Mouse (Mus musculus): ENCODE measurements around the gene Tmem179b. TPM values are rescaled to one million over a fixed set of nuclear protein-coding genes. Genes with fewer than 3 reads are reported as not detected.
A peak's percentile ranks its signal among the peaks of the same experiment; 100 is the strongest.

The Tmem179b gene
- total RNA-seq (2021): 10 to 100 TPM; 10.1 to 12.0 TPM
- long read RNA-seq, experiment 1, partial matches to known transcripts: 0 of 5 reads
- long read RNA-seq, experiment 1, other reads (novel, unspliced or antisense): 1 of 5 reads
- long read RNA-seq, experiment 2, transcript Tmem179b-201 (5 exons, 818 nt): major isoform, 18 of 32 reads
- long read RNA-seq, experiment 2, partial matches to known transcripts: 4 of 32 reads
- long read RNA-seq, experiment 2, other reads (novel, unspliced or antisense): 8 of 32 reads

DNA sequence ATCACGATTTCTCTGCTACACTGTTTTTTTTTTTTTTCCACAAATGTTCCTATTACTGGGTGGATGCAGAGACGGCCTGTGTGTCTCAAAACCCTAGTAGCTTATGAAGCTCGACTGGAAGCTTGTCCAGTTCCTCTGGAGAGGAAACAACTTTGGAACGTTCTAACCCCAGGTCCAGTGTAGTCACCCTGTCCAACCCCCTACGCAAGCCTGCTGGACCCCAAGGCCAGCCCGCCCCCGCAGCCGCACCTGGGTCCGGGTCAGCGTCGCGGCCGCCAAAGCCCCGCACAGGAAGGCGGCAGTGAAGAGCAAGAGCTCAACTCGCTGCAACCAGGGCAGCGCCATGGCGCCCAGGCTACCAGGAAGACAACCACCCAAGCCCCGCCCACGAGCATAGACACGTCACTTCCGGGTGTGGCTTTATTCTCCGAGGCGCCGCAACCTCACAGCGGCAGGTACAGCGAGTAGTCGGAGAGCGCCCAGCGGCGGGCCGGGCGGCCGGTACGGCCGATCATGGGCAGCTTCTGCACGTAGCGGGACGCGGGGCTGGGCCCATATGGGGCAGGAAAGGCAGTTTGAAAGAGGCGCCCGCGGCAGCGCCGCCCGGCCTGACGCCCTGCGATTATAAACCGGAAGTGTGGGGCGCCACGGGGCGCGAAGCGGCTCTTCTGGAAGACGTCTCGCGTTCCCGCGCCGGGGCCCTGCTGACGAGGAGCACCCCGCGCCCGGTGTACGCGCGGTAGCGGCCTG, at the start of gene Tmem179b:
Gene Tmem179b, minus strand, starts transcription at position 382 of the 750 bp plus-strand sequence.
- DNase-seq (ENCODE audit: low spot score in 2 of 2): peak; percentile 97 to 98

DNA sequence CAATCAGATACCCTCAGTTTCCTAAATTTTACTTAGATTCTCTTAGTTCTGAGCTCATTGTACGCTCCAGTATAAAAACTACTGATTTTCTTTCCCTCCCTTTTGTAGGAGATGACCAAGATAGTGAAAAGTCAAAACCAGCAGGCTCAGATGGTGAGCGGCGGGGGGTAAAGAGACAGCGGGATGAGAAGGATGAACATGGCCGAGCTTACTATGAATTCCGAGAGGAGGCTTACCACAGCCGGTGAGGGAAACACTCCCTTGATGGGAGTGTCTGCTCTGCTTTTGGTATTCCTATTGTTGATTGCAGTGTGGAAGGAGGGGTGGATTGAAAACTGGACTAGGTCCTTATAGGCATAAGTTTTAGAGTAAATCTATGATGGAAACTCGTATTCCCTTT, 48.4 kb upstream of the Tmem179b start:
- DNase-seq (ENCODE audit: low spot score in 2 of 2): no peak

DNA sequence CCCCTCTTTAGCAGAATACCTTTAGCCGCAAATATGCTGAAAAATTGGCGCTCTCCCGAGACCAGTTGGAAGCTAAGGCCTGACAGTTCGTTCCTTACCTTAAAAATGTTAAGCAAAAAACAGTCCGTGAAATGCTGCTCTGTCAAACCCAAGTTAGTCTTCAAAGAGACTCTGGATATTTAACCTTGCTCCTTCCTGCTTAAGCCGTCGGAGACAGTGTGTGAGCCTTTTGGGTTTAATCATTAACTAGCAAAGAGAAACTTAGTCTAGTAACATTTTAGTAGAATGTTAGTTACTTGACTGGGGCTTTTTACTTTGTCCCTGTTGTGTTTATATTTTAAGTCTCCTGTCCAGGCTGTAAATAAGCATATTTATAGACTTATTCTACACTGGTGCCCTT, 46.9 kb upstream of the Tmem179b start:
- DNase-seq (ENCODE audit: low spot score in 2 of 2): no peak

DNA sequence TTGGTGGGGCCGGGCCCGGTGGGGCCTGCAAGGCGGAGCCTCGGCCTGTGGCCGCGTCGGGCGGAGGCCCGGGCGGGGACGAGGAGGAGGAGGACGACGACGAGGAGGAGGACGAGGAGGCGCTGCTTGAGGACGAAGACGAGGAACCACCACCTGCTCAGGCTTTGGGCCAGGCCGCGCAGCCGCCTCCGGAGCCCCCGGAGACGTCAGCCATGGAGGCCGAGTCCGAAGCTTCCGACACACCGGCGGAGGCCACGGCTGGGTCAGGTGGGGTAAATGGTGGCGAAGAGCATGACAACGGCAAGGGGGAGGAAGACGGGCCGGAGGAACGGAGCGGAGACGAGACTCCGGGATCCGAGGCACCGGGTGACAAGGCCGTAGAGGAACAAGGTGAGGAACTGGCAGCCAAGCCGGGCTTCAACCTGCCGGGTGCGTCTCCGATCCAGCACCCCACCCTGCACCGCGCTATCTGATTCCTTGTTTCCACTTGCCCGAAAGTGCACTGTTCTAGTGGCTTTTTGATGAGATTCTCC, 46.2 kb upstream of the Tmem179b start:
- no peak for DNase-seq (ENCODE audit: low spot score in 2 of 2)

DNA sequence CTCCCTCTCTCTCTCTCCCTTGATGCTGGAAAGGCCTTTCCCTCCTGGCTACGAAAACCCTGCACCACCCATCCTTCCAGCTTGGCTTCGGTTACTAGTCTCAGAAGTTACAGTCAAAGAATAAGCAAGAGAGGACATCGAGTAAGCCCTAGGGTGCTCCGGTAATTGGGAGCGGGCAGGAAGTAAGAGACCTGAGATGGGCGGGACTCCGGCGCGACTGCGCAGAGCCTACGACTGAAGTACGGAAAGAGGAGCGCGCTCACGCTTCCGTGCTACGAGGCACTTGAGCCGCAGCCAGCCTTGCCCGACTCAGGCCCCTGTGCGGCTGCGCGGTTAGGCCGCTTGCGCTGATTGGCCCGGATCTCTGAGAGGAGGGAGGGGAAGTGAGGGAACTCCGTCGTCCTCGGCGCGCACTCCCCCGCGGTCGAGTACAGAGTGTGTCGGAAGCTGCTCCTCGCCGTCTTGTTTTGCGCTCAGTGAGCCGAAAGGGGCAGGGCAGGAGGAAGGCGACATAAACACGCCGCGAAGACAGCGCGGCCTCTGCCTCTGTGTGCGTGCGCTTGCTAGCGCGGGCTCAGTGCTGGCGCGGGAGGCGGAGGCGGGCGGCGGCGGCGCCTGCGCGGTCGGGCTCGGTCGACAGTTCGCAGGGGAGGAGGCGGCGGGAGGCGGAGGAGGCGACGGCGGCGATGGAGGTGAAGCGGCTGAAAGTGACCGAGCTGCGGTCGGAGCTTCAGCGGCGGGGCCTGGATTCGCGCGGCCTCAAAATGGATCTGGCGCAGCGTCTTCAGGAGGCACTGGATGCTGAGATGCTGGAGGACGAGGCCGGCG, 45.5 kb upstream of the Tmem179b start, which contains the start of gene Hnrnpul2:
Gene Hnrnpul2, plus strand, starts transcription at position 415 of the 828 bp plus-strand sequence.
- DNase-seq (ENCODE audit: low spot score in 2 of 2): peak in 1 of 2 experiments; percentile 99

DNA sequence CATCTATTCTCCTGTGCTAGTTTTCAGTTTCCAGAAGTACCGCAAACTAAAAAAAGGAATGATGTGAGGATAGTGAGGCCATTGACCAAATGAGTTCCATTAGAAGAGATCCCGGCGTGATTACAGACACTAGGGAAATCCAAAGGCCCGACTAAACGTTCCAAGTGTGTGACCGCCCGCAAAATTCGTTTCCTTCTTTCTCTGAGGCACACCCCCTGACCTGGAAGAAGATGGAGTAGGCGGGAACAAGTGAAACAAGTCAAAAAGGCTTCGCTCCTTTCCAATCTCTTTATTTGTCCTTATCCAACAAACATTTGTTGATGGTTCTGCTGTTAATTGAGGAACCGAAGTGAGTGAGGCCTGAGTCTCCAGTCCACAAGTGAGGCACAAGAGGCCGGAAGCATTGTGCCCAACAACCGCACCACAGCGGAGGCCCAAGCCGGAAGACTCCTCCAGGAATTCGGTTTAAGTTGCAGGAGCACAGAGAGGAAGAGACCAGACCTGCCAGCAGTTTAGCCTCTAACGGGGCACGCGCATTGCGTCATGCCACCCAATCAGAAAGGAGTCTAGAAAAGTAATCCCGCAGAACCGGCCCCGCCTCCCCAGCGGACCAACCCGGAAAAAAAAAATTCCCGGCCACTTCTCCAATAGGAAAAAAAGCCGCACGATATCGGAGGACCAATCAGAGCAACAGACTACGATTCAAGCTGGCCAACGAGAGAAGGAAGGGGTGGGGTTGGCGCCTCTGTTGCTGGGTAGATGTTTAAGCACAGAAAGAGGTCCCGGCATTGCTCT, 44.7 kb upstream of the Tmem179b start, which contains the start of gene Ttc9c:
Gene Ttc9c, minus strand, starts transcription at position 533 of the 795 bp plus-strand sequence.
- peak; percentile 98 to 99 for DNase-seq (ENCODE audit: low spot score in 2 of 2)

DNA sequence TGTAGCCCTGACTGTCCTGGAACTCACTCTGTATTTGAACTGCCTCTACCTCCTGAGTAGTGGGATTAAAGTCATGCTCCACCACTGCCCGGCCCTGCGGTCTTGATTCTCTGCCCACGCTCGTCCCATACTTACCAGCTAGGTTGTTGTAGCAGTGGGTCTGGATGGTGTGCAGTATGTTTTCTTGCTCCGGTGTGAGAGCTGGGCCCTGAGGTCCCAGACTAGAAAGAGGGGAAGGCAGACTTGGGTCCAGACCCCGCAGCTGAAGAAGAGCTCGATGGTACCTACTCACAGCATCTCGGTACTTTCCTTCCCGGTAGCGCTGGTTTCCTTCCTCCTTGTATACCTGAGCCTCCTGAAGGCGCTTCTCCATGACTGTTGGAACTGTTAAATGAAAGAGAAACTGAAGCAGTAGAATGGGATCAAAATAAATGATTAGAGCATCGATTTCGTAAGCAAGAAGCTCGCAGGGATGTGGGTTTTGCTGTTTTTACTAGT, 44.1 kb upstream of the Tmem179b start:
- no peak for DNase-seq (ENCODE audit: low spot score in 2 of 2)

DNA sequence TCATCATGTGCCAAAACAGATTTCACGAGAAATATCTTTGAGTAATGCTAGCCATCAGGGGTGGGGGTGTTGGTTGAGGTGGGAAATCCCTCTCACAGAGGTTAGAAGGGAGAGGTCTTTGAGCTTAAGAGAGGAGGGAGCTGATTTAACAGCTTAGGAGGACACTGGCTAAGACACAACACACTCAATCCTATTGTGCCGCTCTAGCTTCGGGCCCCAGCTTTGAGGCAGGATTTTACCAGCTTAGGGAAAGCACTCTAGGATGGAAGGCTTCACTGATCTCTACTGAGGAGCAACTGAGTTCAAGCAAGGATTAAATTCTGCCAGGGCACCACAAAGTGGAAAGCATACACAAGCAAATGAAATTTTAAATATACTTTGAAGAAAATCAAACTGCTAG, 42.7 kb upstream of the Tmem179b start:
- DNase-seq (ENCODE audit: low spot score in 2 of 2): no peak

DNA sequence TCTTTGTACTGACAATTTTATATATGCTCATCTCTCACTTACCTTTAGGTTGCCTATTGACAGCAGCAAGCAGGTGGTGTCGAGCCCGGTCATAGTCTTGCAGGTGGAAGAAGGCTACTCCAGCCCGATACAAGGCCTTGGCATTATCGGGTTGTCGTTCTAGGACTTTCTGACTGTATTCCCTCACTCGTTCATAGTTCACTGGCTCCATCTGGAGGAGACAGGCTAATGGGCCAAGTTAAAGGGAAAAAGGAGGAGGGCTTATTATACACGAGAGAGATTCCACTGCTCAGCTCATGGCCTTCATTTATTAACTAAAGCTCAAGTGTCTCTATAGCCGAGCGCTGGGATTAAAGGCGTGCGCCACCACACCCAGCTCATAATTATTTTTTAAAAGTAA, 41.5 kb upstream of the Tmem179b start:
- no peak for DNase-seq (ENCODE audit: low spot score in 2 of 2)

DNA sequence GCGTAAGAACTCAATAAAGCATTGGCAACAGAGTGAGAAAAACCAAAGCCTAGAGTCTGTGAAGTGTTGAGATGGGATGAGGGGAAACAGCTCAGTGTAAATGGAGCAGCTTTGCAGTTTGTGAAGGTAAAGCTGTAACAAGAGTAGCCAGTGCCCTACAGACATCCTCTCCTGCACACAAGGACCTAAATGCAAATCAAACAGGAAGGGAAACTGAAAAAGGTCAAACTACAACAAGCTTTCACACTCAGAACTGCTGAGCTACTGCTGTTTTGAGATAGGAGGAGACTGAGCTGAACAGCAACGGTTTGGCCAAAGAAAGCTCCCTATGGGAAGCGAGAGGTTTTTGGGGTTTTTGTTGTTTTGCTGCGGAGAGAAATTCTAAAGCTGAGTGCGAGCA, 32.5 kb upstream of the Tmem179b start:
- no peak for DNase-seq (ENCODE audit: low spot score in 2 of 2)

DNA sequence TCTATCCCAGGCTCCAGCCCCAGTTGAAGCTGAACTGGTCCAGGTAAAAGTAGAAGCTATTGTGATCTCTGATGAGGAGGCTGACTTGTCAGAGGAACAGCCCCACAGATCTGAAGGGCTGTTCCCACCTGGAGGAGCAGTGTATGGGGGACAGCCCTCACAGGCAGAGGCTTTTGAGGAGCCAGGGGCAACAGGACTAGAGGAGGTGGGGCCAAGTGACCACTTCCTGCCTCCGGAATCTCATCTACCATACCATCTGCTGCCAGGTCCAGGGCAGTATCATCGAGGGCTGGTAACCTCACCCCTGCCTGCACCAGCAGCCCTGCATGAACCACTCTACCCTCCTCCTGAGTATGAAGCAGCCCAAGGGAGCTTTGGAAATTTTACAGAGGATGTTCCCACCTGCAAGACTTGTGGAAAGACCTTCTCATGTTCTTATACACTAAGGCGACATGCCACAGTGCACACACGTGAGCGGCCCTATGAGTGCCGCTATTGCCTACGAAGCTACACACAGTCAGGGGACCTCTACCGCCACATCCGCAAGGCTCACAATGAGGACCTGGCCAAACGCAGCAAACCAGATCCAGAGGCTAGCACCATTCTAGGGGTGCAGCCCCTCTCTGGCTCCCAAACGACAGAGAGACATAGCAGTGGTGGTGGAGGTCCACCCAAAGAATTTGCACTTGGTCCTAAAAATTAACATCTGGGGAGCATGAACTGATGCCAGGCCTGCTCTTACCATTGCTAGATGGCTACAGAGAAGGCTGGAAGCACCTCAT, 29.8 kb upstream of the Tmem179b start:
- no peak for DNase-seq (ENCODE audit: low spot score in 2 of 2)

DNA sequence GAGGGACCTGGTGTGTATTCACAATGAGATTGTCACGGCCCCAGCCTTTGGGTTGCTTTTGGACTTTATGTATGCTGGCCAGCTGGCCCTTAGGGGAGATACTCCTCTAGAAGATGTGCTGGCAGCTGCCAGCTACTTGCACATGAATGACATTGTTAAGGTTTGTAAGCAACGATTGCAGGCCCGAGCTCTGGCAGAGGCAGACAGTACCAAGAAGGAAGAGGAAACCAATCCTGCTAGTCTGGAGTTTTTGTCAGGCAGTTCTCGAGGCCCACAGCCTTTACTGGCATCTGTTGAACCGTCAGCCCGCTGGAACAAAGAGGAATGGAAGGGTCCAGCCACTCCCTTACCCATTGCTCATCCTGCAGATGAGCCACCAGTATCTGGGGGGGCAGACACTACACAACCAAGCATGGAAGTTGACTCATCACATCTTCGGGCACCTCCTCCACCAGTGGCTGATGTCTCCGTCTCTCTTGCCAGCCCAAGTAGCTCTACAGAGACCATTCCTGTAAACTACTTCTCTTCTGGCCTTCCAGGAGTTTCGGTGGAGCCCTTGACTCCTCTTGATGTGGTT, 29.0 kb upstream of the Tmem179b start:
- DNase-seq (ENCODE audit: low spot score in 2 of 2): no peak

DNA sequence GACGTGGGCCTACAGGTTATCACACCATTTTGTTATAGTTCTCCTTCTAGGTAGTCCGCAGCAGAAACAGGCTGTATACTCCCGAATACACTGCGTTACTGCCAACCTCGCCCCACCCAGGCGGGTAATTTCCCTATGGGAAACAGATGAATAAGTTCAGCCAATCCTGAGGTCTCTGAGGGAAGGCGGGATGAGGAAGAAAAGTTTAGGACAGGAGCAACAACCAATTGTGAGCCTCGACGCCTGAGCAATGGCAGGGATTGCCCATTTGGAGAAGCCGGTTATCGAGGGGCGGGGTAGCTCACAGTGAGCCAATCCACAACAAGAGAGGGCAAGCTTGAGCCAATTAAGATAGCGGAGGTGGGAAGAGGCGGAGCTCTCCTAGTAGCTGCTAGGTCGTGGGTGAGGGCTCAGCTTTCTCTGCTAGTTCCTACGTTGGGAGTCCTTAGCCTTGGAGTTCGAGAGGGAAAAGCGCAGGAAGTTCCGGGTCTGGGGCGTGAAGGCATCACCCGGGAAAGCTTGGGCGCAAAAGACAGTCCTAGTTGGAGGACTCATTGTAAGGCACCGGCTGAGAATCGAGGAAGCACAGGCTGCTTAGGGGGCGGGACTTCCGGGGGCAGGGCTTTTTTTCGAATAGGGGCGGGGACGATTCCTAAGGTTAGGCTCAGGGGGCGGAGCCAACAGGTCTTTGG, 28.0 kb upstream of the Tmem179b start, which contains the start of gene Zbtb3:
Gene Zbtb3, plus strand, starts transcription at position 426 of the 692 bp plus-strand sequence.
- DNase-seq (ENCODE audit: low spot score in 2 of 2): peak; percentile 94 to 98

DNA sequence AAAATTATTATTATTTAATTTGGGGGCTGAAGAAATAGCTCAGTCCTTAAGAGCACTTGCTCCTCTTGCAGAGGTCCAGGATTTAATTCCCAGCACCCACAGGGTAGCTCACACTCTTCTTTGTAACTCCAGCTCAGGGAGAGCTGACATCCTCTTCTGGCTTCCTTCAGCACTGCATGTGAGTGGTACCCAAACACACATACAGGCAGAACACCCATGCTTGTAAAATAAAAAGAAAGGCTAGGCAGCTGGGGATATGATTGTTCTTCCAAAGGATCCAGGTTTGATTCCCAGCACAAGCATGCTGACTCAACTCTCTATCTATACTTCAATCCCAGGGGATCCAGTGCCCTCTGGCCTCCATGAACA, 24.7 kb upstream of the Tmem179b start:
- DNase-seq (ENCODE audit: low spot score in 2 of 2): no peak

DNA sequence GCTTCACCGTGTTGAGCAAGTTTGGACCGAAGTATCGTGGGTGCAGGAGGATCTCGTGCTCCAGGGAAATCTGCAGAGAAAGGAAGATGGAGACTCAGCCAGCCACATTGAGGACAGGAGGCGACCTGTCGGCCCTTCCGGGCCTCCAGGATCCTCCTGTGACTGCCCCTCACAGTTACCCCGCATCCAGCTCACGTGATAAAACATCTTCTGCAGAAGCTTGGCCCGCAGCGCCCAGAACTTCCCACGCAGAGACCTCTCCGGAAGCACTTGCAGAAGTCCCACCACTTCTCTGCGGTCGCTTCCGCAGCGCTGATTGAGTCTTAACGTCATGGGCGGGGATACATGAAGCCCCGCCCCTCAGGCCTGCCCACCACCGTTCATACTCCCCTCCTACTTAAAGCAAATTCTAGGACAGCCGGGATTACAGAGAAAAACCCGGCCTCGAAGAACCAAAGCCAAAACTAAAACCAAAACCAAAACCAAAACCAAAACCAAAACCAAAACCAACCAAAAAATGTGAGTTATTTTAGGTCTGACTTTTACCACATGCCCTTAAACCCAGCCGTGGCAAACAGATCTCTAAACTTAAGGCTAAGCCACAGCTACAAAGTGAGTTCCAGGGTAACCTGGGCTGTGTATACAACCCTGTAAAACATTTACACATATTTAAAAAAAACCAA, 24.1 kb upstream of the Tmem179b start, which contains the start of gene Polr2g:
Gene Polr2g, minus strand, starts transcription at position 314 of the 683 bp plus-strand sequence.
- DNase-seq (ENCODE audit: low spot score in 2 of 2): peak; percentile 83 to 93

DNA sequence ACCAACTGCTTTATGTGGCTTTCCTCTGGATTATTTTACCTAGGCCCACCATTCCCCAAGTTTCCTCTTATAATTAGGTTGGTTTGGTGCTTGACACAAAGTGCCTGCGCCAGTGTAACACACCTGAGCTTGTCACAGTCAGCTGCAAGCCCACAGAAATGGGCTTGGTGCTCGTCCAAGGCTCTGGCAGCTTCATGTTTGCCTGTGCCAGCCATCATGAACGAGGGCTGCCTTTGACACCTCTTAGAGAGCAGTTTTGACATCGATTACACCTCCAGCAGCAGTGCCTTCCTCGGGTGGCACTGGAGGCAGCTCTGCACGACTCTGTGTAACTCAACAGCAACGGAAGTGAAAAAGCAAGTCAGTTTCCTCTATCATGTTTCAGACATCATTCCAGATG, 15.9 kb upstream of the Tmem179b start:
- DNase-seq (ENCODE audit: low spot score in 2 of 2): peak in 1 of 2 experiments; percentile 36

DNA sequence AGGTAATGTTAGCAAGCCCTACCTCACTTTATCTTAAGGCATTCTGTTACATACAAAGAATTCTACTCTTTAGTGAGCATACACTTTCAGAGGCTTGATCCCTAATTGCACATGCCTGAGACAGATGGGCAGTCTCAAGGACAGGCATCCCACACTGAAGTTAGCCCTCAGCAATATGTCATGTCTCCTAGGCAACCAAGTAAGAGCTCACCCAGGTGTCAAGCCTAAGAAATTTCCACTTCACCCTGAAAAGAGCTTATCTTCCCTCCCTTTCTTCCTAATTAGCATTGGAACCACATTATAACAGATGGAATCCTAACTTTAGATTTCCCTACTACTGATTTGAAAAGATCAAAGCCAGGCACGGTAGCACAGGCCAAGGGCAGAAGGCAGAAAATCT, 14.9 kb upstream of the Tmem179b start:
- DNase-seq (ENCODE audit: low spot score in 2 of 2): peak in 1 of 2 experiments; percentile 32

DNA sequence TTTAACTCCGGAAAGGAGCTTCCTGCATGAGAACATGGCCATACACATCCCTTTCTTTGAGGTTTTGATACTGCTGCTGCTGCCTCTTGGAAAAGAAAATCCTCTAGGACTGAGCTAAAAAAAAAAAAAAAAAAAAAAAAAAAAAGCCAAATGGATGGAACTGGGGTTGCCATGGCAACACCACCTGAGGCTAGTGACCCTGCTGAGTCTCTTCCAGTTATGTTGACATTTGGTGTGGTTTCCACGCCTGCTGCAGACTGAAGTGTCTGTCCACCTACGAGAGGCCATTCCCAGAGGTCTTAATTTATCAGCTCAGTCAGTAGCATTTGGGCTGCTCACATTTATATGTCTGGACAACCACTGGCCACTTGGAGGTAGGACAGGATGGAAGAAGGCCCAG, 14.3 kb upstream of the Tmem179b start:
- DNase-seq (ENCODE audit: low spot score in 2 of 2): no peak
